Mouse (Mus musculus): Measurements from ENCODE around the gene Hpf1. TPM values are rescaled to one million over a fixed set of nuclear protein-coding genes. Genes with fewer than 3 reads are reported as not detected.

Gene Hpf1
- total RNA-seq (2015; ENCODE audit: low replicate concordance) (190 and 199 TPM in 2 replicates), total RNA-seq (2017; ENCODE audit: low replicate concordance) (116 and 169 TPM in 2 replicates)

- ATAC-seq (replicated peaks; ENCODE audit: low FRiP score, poor library complexity, severe bottlenecking) = peak; percentile 98
Measured at GRCm38 (mm10) chr8:60889843-60890519, at the start of gene Hpf1. Gene Hpf1, plus strand, starts transcription at chr8:60890418.

GRCm38 (mm10) chr8:60842388-60842787 lies 47.8 kb upstream of the Hpf1 start:
- ATAC-seq (replicated peaks; ENCODE audit: low FRiP score, poor library complexity, severe bottlenecking) = no peak

GRCm38 (mm10) chr8:60857559-60857958 lies 32.7 kb upstream of the Hpf1 start:
- no peak for ATAC-seq (replicated peaks; ENCODE audit: low FRiP score, poor library complexity, severe bottlenecking)

- no peak for ATAC-seq (replicated peaks; ENCODE audit: low FRiP score, poor library complexity, severe bottlenecking)
Measured at GRCm38 (mm10) chr8:60858091-60858490, 32.1 kb upstream of the Hpf1 start.

- ATAC-seq (replicated peaks; ENCODE audit: low FRiP score, poor library complexity, severe bottlenecking) = peak; percentile 56
Measured at GRCm38 (mm10) chr8:60858911-60859476, 31.2 kb upstream of the Hpf1 start.

DNA sequence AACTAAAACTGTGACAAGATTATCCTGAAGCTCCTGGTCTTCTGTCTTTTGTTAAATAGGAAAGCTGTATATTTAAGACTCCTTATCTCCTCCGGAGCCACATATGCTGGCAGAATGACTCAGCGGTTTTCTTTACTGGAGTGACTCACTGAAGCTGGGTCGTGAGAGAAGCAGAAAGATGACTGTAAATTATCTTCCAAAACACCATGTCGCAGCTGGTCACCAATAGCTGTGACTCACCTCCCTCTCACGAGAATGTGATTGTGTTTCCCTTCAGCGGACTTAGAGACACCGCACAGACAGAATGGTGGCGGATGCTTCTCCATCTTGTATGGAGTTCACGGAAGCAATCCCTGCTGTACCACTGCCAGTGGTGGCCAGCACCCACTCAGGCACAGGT lies 30.6 kb upstream of the Hpf1 start:
- ATAC-seq (replicated peaks; ENCODE audit: low FRiP score, poor library complexity, severe bottlenecking) = peak; percentile 96

- ATAC-seq (replicated peaks; ENCODE audit: low FRiP score, poor library complexity, severe bottlenecking) = no peak
Measured at GRCm38 (mm10) chr8:60860749-60861148, 29.5 kb upstream of the Hpf1 start.

DNA sequence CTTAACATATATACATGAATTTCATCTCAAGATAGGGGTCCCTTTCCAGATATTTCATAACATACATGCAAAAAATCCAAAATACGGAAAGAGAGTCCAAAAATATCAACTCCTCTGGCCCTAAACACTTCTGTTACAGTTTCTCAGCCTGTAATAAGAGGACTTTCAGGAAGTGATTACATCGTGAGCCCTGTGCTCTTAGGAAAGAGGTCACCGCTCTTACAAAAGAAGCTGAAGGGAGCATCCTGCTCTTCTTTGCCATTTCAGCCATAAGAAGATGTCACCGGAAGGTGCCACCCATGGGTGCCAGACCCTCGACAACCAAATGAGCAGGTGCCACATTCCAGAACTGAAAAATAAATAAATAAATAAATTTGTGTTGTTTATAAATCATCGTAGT lies 28.4 kb upstream of the Hpf1 start:
- ATAC-seq (replicated peaks; ENCODE audit: low FRiP score, poor library complexity, severe bottlenecking) = no peak

DNA sequence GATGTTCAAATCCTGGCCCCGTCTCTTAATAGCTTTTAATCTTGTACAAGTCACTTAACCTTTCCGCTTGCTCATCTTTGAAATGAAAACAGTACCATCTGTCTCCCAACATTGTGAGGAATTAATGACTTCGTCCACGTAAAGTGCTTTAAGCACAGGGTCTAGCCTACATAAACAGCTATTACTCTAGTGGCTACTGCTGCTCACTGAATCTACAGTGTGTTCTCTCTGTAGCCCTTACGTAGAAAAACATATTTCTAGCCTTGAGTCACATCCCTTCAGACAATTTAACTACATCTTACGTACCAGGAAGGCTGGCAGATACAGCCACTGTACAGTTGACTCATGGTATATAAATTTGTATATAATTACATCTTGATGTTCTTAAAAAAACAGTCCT lies 25.3 kb upstream of the Hpf1 start:
- ATAC-seq (replicated peaks; ENCODE audit: low FRiP score, poor library complexity, severe bottlenecking) = no peak

GRCm38 (mm10) chr8:60865504-60866114 lies 24.6 kb upstream of the Hpf1 start:
- peak; percentile 61; the same call in 1 of the 2 replicates for ATAC-seq (replicated peaks; ENCODE audit: low FRiP score, poor library complexity, severe bottlenecking)

DNA sequence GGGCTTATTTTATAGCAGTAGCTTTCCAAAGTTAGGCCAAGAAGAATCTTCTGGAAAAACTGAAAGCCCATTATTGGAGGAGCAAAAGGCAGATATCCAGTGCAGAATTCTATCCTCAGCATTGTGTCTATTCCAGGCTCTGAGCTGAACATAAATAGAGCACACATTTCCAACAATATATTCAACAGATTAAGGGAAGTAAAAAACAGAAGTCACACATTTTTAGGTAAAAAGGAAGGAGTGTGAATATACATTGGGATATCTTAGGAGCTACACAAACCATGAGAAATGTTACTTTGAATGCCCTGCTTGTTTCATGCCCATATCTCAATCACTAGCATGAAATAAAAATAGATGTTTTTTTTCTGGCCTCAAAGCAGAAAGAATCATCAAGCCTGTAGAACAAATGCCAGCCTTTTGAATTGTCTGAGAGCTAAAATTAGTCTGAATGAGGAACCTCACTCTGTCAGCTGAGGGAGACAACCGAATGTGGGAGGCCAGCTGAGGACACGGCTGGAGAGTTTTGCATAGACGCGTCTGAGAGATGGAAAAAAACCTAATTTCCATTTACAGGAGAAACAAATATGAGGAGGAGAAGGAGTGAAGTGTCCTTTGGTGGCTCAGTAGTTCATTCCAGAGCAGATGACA lies 22.6 kb upstream of the Hpf1 start:
- no peak for ATAC-seq (replicated peaks; ENCODE audit: low FRiP score, poor library complexity, severe bottlenecking)

DNA sequence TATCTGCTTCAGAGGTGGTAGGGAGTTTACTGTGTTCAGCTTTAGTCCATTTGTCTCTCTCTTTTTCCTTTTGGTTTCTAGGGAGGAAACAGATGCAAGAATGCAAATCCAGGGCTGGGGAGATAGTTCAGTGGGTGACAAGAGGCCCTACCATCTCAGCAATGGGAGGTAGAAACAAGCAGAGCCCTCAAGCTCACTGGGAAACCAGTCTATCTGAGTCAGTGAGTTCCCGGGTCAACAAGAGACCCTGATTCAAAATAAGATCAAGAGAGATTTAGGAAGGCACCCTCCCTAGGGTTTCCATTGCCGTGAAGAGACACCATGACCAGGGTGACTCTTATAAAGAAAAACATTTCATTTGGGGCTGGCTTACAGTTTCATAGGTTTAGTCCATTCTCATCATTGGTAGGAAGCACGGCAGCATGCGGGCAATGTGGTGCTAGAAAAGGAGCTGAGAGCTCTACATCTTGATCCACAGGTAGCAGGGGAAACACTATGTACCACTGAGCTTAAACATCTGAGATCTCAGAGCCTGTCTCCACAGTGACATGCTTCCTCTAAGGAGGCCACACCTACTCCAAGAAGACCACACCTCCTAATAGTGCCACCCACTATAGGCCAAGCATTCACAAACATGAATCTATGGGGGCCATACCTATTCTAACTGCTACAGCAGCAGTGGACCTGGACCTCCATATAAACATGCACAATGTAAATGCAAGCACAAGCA lies 21.8 kb upstream of the Hpf1 start:
- ATAC-seq (replicated peaks; ENCODE audit: low FRiP score, poor library complexity, severe bottlenecking) = no peak

- no peak for ATAC-seq (replicated peaks; ENCODE audit: low FRiP score, poor library complexity, severe bottlenecking)
Measured at GRCm38 (mm10) chr8:60869761-60870160, 20.5 kb upstream of the Hpf1 start.

- ATAC-seq (replicated peaks; ENCODE audit: low FRiP score, poor library complexity, severe bottlenecking) = no peak
Measured at GRCm38 (mm10) chr8:60870231-60871193, 19.7 kb upstream of the Hpf1 start.

GRCm38 (mm10) chr8:60878617-60879016 lies 11.6 kb upstream of the Hpf1 start:
- ATAC-seq (replicated peaks; ENCODE audit: low FRiP score, poor library complexity, severe bottlenecking) = no peak

- no peak for ATAC-seq (replicated peaks; ENCODE audit: low FRiP score, poor library complexity, severe bottlenecking)
Measured at GRCm38 (mm10) chr8:60883419-60884137, 6.6 kb upstream of the Hpf1 start.

- no peak for ATAC-seq (replicated peaks; ENCODE audit: low FRiP score, poor library complexity, severe bottlenecking)
Measured at GRCm38 (mm10) chr8:60886736-60887135, 3.5 kb upstream of the Hpf1 start.

- no peak for ATAC-seq (replicated peaks; ENCODE audit: low FRiP score, poor library complexity, severe bottlenecking)
Measured at GRCm38 (mm10) chr8:60889131-60889842, 931 bp upstream of the Hpf1 start.
